Mouse (Mus musculus): ENCODE measurements at regions not wholly inside any gene's neighbourhood (a gene's known extent, or its start where the extent isn't known, plus 50 kb on each side); places are given as distances from the start of the nearest gene placed in this dataset.

DNA sequence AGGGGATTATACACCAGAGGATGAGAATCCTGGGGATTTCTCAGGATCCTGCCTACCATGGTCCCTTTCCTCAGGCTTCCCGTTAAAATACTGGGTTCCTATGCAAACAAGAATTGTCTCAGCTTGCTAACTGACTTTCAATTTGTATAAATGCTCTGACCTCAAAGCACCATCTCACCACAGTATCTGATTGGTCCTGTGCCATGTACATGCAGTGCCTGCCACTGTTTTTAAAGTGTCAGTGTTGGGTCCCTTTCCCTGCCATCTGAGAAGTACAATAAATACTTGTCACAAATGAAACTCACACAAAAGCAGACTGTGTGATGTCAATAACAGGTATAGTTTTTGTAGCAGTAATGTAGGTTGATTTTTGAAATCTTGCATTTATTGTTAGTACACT, 109.1 kb upstream of the Mef2c start:
- WGBS: 56% methylated on average over 1 of the region's 1 CpGs

DNA sequence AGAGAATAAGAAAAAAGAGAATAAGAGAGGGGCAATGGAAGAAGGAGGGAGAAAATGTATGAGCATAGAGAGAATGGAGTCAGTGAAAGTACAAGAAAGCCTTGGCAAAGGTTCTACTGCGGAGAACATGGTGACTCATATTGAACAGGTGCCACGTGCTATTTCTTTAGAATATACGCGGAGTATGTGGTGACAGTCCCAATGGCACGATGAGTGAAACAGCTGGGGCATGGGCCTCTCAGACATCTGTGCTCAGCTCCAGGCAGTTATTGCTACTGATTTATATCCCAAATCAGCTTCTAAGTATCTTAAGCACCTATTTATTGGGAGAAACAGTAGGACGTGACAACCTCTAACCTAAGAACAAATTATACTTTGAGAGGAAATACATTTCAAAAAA, 104.5 kb upstream of the Mef2c start:
- Histone ChIP-seq H3K36me3 (no peaks in the 10 kb centered on the region), H3K4me2 (no peak overlapping the region), H3K9me3 (replicated peaks) (no peaks in the 10 kb centered on the region), H3K9ac (no peak overlapping the region), H3K4me3 (no peak overlapping the region), H3K27me3 (no peaks in the 10 kb centered on the region), H3K4me1 (replicated peaks) (no peaks in the 10 kb centered on the region), H3K27ac (no peak overlapping the region)
- no peak for ATAC-seq (replicated peaks; ENCODE audit: insufficient number of reproducible peaks, insufficient read depth, low FRiP score, low read depth)
- WGBS: 90% methylated on average over 6 of the region's 6 CpGs

More for the DNA sequence above, 109.1 kb upstream of the Mef2c start:
- H3K4me1 ChIP-seq (replicated peaks): no peaks in the 10 kb centered on the region
- H3K27ac ChIP-seq: no peak overlapping the region
- no peak overlapping the region for H3K4me2 ChIP-seq
- ATAC-seq (replicated peaks; ENCODE audit: insufficient number of reproducible peaks, insufficient read depth, low FRiP score, low read depth): no peak
- no peak overlapping the region for H3K9ac ChIP-seq
- H3K9me3 ChIP-seq (replicated peaks): no peaks in the 10 kb centered on the region
- no peak overlapping the region for H3K4me3 ChIP-seq
- no peaks in the 10 kb centered on the region for H3K27me3 ChIP-seq
- H3K36me3 ChIP-seq: no peaks in the 10 kb centered on the region

DNA sequence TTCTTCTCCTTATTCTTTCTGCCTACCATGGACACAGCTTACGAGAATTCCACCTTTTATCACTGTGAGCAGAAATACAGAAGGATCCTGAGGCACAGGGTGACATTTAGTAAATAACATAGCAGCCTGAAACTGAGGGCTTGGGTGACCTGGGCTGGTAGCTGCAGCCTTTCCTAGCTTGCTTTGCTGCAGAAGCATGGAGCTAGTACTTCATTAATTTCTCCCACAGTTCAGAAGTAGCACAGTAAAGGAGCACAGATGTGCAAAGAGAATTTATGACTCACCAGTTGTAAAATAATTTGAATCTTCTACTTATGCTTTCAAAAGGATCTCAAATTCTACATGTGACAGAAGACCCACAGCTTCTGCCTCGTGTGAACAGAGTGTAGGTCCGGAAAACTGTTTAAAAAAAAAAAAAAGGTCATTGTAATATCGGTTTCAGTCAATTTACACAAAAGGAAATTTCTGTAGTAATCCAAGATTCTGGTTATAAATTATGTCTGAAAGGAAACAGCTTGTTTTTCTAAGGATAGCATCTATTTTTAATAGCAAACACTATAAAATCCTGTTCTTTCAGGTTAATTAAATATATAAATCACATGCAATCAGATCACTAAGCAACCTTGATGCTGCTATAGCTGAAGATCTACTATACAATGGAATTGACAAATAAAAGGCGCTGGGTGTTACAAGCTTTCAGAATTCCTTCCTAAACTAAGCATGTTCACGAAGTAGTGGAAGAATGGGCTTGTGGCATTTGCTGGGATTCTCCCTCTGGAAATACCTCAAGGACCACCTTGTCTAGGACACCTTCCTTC, 64.0 kb upstream of the Mef2c start:
- 69% methylated on average over 6 of the region's 6 CpGs for WGBS
- Histone ChIP-seq H3K4me2 (no peak overlapping the region), H3K9me3 (replicated peaks) (no peaks in the 10 kb centered on the region), H3K4me3 (no peak overlapping the region), H3K9ac (no peak overlapping the region), H3K27me3 (no peaks in the 10 kb centered on the region), H3K4me1 (replicated peaks) (no peaks in the 10 kb centered on the region), H3K27ac (no peak overlapping the region), H3K36me3 (no peaks in the 10 kb centered on the region)
- ATAC-seq (replicated peaks; ENCODE audit: insufficient number of reproducible peaks, insufficient read depth, low FRiP score, low read depth): no peak

DNA sequence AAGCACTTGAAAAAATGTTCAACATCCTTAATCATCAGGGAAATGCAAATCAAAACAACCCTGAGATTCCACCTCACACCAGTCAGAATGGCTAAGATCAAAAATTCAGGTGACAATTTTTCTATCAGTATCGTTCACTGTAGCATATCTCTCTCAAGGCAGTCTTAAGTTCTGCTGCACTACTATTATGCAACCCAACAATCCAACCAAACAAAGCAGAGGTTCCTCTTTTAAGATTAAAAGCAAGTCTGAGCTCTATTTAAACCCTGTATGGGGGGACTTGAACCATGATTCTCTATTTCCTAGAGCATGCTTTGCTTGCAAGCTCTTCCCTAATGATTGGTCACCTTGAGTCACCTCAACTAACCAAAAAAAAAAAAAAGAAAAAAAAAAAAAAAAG, 59.6 kb upstream of the Mef2c start:
- H3K36me3 ChIP-seq: no peaks in the 10 kb centered on the region
- WGBS: 84% methylated on average over 1 of the region's 1 CpGs
- H3K9me3 ChIP-seq (replicated peaks): no peaks in the 10 kb centered on the region
- no peak overlapping the region for H3K4me2 ChIP-seq
- no peak overlapping the region for H3K4me3 ChIP-seq
- H3K27me3 ChIP-seq: no peaks in the 10 kb centered on the region
- H3K27ac ChIP-seq: no peak overlapping the region
- no peaks in the 10 kb centered on the region for H3K4me1 ChIP-seq (replicated peaks)
- H3K9ac ChIP-seq: no peak overlapping the region
- ATAC-seq (replicated peaks; ENCODE audit: insufficient number of reproducible peaks, insufficient read depth, low FRiP score, low read depth): no peak

DNA sequence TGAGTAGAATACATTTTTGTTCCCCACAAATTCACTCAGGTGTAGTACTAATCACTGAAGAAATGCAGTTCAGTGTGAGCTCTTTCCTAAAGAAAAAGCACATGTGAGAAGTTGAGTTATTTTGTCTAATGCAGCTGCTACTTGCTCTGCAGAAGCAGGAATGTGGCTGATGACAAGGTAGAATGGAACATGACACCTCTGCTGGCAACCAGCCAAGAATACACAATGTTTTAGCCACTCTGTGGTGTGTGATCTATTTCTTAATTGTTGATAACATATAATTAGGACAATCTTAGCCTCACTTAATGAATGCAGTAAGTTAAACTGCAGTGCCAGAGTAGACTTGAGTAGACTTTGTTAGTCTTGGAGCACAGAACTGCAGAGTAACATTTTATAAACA, 53.0 kb upstream of the Mef2c start:
- Histone ChIP-seq H3K9ac (no peak overlapping the region), H3K4me3 (no peak overlapping the region), H3K27me3 (no peaks in the 10 kb centered on the region), H3K27ac (no peak overlapping the region), H3K9me3 (replicated peaks) (no peaks in the 10 kb centered on the region), H3K4me2 (no peak overlapping the region), H3K36me3 (no peaks in the 10 kb centered on the region), H3K4me1 (replicated peaks) (no peaks in the 10 kb centered on the region; the same call in 1 of the 2 replicates)
- ATAC-seq (replicated peaks; ENCODE audit: insufficient number of reproducible peaks, insufficient read depth, low FRiP score, low read depth): no peak

DNA sequence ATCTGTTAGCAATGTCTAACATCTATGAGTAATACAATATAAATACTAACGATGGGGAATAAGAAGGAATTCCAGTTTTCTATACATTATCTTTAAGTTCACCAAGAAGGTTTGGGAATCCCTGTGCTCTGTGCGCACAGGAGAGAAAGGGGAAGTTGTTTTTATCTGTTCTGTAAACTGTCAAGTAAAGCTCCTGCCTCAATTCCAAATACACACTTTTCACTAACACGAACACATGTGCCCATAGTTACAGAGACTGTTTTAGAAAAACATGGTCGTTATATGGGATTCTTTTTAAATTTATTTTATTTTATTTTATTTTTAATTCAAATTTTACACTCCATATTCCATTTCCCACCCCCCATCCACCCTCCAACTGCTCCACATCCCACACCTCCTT, 50.8 kb upstream of the Mef2c start:
- no peaks in the 10 kb centered on the region; the same call in 1 of the 2 replicates for H3K4me1 ChIP-seq (replicated peaks)
- no peak overlapping the region for H3K27ac ChIP-seq
- WGBS: 72% methylated on average over 4 of the region's 4 CpGs
- no peaks in the 10 kb centered on the region for H3K27me3 ChIP-seq
- H3K36me3 ChIP-seq: no peaks in the 10 kb centered on the region
- H3K4me3 ChIP-seq: no peak overlapping the region
- ATAC-seq (replicated peaks; ENCODE audit: insufficient number of reproducible peaks, insufficient read depth, low FRiP score, low read depth): no peak
- H3K9ac ChIP-seq: no peak overlapping the region
- H3K9me3 ChIP-seq (replicated peaks): no peaks in the 10 kb centered on the region
- no peak overlapping the region for H3K4me2 ChIP-seq

Data from heart, embryonic 15.5 days (tissue).